22 mouse cellular contexts compared by ENCODE assay signal in the genomic region with DNA sequence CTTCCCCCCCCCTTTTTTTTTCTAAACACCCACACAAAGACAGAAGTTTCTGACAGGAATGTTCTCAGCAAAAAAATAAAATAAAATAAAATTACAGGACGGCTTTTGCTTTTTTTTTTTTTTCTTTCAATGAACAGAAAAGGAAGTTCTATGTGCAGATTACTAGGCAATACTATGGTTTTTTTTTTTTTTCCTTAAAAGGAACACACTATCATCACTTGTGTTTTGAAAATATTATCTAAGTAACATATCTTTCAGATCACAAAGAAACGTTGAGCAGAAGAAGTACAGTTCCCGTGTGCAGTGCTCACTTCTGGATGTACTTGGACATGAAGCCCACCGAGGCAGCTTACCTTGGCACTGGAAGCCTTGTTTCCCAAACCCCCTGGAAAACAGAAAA. TPM values are rescaled to one million over a fixed set of nuclear protein-coding genes. Genes with fewer than 3 reads are reported as not detected.
DNase-seq lines count a peak whose midpoint lies in the region; ATAC-seq and TF ChIP-seq lines count a peak whose summit lies in the region.
"Had no signal": no experiment of that assay in that cellular context is flagged by ENCODE, and none has a peak within 500 bp of the region (broad histone marks: within the 10 kb centered on the region; RNA-seq: fewer than 3 reads in every experiment).

No protein-coding gene starts in this region.

- DNase-seq in CD4-positive, CD25-positive, alpha-beta regulatory T cell, adult 2 months (ENCODE audit: low read depth, low spot score) = peak; percentile 23
- no peak for DNase-seq in CH12.LX (ENCODE audit: extremely low read depth)
- DNase-seq in induced T-regulatory cell, adult 2 months (ENCODE audit: low read depth) = peak; percentile 21
- DNase-seq in layer of hippocampus, adult 9-10 months (ENCODE audit: low spot score) = no peak
- DNase-seq: adrenal gland, adult 8-10 months; adrenal gland, postnatal 14 days; adrenal gland, postnatal 36 days; B cell, adult 2 months; cerebellum, adult 11-12 months; cerebellum, adult 2 months; cerebellum, adult 9-10 months; cerebellum, postnatal 10 days; cerebellum, postnatal 25 days had no signal

- no peak for TF ChIP-seq RAD21 in CH12.LX (IDR thresholded peaks at IDR 0.05; ENCODE audit: low read depth, low read length)

- dilution Hi-C loops in CH12.LX (cut with MboI; ENCODE audit: extremely low pct_ligation_motif_present, extremely low pct_unique_long_range_greater_than_20kb, low sequenced_read_pairs) = no loop called here

- H3K4me1 ChIP-seq in CH12.LX (ENCODE audit: control insufficient read depth in 1 of 2, insufficient read depth in 2 of 2) = peaks cover 8 to 62% of the 10 kb centered on the region in 2 experiments

- peaks cover 3 to 40% of the 10 kb centered on the region in 2 experiments for H3K36me3 ChIP-seq in CH12.LX (replicated peaks in 1 of 2; ENCODE audit: control insufficient read depth in 1 of 2, insufficient read depth in 1 of 2, low read length in 1 of 2)
- H3K36me3 ChIP-seq: embryonic facial prominence, embryonic 10.5 days; embryonic facial prominence, embryonic 12.5 days; forebrain, embryonic 12.5 days had no signal

- H3K4me2 ChIP-seq in CH12.LX (ENCODE audit: insufficient read depth, low read depth, poor library complexity, severe bottlenecking) = no peak overlapping the region
- H3K4me2 ChIP-seq: embryonic facial prominence, embryonic 12.5 days; forebrain, embryonic 12.5 days had no signal

- in situ Hi-C loops in CH12.LX (cut with MboI; ENCODE audit: low pct_ligation_motif_present, low pct_unique_long_range_greater_than_20kb, low sequenced_read_pairs) = no loop called here

- TF ChIP-seq CTCF in CH12.LX (conservative IDR thresholded peaks at IDR 0.05 in 1 of 2, IDR thresholded peaks at IDR 0.05 in 1 of 2; ENCODE audit: low read depth in 2 of 2, low read length in 2 of 2) = no peak

- H3K9me3 ChIP-seq in CH12.LX (replicated peaks; ENCODE audit: low read length) = no peaks in the 10 kb centered on the region
- H3K9me3 ChIP-seq: embryonic facial prominence, embryonic 10.5 days; embryonic facial prominence, embryonic 12.5 days; forebrain, embryonic 12.5 days had no signal

- no peak for TF ChIP-seq POLR2A in CH12.LX (IDR thresholded peaks at IDR 0.05; ENCODE audit: low read depth, low read length)

- no peak for ATAC-seq in CD4-positive, CD25-positive, alpha-beta regulatory T cell, adult 4 months
- ATAC-seq: activated CD4-positive, CD25-positive, alpha-beta regulatory T cell, adult 4 months; forebrain, embryonic 14.5 days; forebrain, embryonic 16.5 days; Patski had no signal

- TF ChIP-seq EP300 in CH12.LX (IDR thresholded peaks at IDR 0.05; ENCODE audit: low read length) = no peak

- no peak overlapping the region for H3K9ac ChIP-seq in CH12.LX (ENCODE audit: insufficient read depth, low read depth)
- H3K9ac ChIP-seq: embryonic facial prominence, embryonic 12.5 days; forebrain, embryonic 12.5 days had no signal

- H3K27me3 ChIP-seq in CH12.LX (replicated peaks) = no peaks in the 10 kb centered on the region
- H3K27me3 ChIP-seq: Patski had no signal

- H3K4me3 ChIP-seq in CH12.LX (replicated peaks in 1 of 3; ENCODE audit: low read depth in 2 of 3, low read length in 2 of 3, poor library complexity in 1 of 3) = peak overlapping the region in 2 of 3 experiments; percentile 91 to 94
- H3K4me3 ChIP-seq: embryonic facial prominence, embryonic 10.5 days; embryonic facial prominence, embryonic 12.5 days; forebrain, embryonic 12.5 days had no signal

- H3K27ac ChIP-seq in CH12.LX (ENCODE audit: insufficient read depth, low read depth) = no peak overlapping the region
- H3K27ac ChIP-seq: embryonic facial prominence, embryonic 10.5 days; embryonic facial prominence, embryonic 12.5 days; forebrain, embryonic 12.5 days had no signal

- peaks cover 40% of the 10 kb centered on the region for H3K79me2 ChIP-seq in CH12.LX (replicated peaks; ENCODE audit: control insufficient read depth, extremely low read depth, insufficient read depth, poor library complexity, severe bottlenecking)

TF ChIP-seq in CH12.LX, 34 proteins besides CTCF, POLR2A, EP300 and RAD21:
- TF ChIP-seq ZNF384 (IDR thresholded peaks at IDR 0.05; ENCODE audit: low read depth, low read length) (peak; percentile 59; the same call in 1 of the 2 replicates), ZKSCAN1 (IDR thresholded peaks at IDR 0.05; ENCODE audit: borderline replicate concordance, low read depth, low read length) (no peak)

RNA-seq across cellular contexts. Expression of a gene that starts 2.9 kb away (rescaled TPM):
- polyA plus RNA-seq in CD4-positive, CD25-positive, alpha-beta regulatory T cell, adult 4 months (2017; shearing (Covaris generic)) = not detected
- total RNA-seq in CH12.LX (2012; rRNA removed) (not detected in 2 replicates), CH12.LX (2014; rRNA removed) (0.95 TPM in 1 of 2 replicates, not detected in the other)
- not detected in 2 replicates for polyA plus RNA-seq in CH12.LX (2012; ENCODE audit: insufficient read length, low read depth)
- total RNA-seq: ES-E14 had no signal
- polyA plus RNA-seq: activated CD4-positive, CD25-positive, alpha-beta regulatory T cell, adult 4 months; embryonic facial prominence, embryonic 10.5 days; forebrain, embryonic 12.5 days; forebrain, embryonic 14.5 days had no signal

RNA-seq across cellular contexts. Expression of a gene that starts 3.4 kb away (rescaled TPM):
- polyA plus RNA-seq in CD4-positive, CD25-positive, alpha-beta regulatory T cell, adult 4 months (2017; shearing (Covaris generic)) = 10 to 100 TPM; 13.0 to 15.3 TPM
- 40.0 and 40.7 TPM in 2 replicates for total RNA-seq in CH12.LX (2012; rRNA removed)
- total RNA-seq in CH12.LX (2014; rRNA removed) = 38.3 and 43.7 TPM in 2 replicates
- 105 and 107 TPM in 2 replicates for polyA plus RNA-seq in CH12.LX (2012; ENCODE audit: insufficient read length, low read depth)

Comparison
In these comparisons a context has a peak if more than half of its experiments do, and no peak if none do; other contexts are left out.
1. DNase-seq: peak in CD4-positive, CD25-positive, alpha-beta regulatory T cell, adult 2 months (single experiment) and induced T-regulatory cell, adult 2 months (single experiment); none in CH12.LX (single experiment) and layer of hippocampus, adult 9-10 months (single experiment).